Mouse (Mus musculus): ENCODE data around the gene Asf1b. TPM values are rescaled to one million over a fixed set of nuclear protein-coding genes. Genes with fewer than 3 reads are reported as not detected.

The Asf1b gene
- total and polyA plus RNA-seq, 3 experiments: 62.2 to 101 (median 71.1) TPM

DNA sequence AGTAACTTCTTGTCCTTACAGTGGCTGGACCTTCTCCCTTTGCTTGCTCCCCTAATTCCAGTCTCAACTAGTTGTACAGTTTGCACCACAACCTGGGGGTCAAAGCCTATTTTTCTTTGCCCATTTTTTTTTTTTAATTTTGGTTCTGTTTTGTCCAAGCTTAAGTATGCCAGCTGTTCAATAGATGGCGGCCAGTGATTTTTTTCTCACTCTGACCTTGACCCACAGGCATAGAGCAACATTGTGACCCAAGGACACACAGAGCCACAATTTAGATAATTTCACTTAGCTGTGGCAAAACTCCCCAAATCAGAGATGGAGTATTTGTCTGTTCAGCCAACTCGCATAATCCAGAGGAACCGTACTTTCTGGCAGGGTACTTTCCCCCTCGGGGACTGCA, 15.8 kb downstream of the Asf1b start:
- no peak overlapping the region for H3K4me2 ChIP-seq (ENCODE audit: insufficient read depth, low read depth, poor library complexity, severe bottlenecking)
- H3K79me2 ChIP-seq (replicated peaks; ENCODE audit: control insufficient read depth, extremely low read depth, insufficient read depth, poor library complexity, severe bottlenecking): peaks cover 4% of the 10 kb centered on the region; the same call in 1 of the 2 replicates
- H3K4me3 ChIP-seq (replicated peaks in 1 of 3; ENCODE audit: low read depth in 2 of 3, low read length in 2 of 3, poor library complexity in 1 of 3): no peak overlapping the region
- dilution Hi-C loops (cut with MboI; ENCODE audit: extremely low pct_ligation_motif_present, extremely low pct_unique_long_range_greater_than_20kb, low sequenced_read_pairs) (no loop called here), in situ Hi-C loops (cut with MboI; ENCODE audit: low pct_ligation_motif_present, low pct_unique_long_range_greater_than_20kb, low sequenced_read_pairs) (no loop called here)
- H3K9ac ChIP-seq (ENCODE audit: insufficient read depth, low read depth): no peak overlapping the region
- no peaks in the 10 kb centered on the region for H3K27me3 ChIP-seq (replicated peaks)
- H3K4me1 ChIP-seq (ENCODE audit: control insufficient read depth in 1 of 2, insufficient read depth in 2 of 2): peaks cover 12 to 24% of the 10 kb centered on the region in 2 experiments
- TF ChIP-seq TCF12 (IDR thresholded peaks at IDR 0.05; ENCODE audit: low read depth, low read length) (no peak), CHD2 (IDR thresholded peaks at IDR 0.05; ENCODE audit: low read length) (no peak), KAT2A (IDR thresholded peaks at IDR 0.05; ENCODE audit: insufficient replicate concordance, low read length) (no peak), USF2 (conservative IDR thresholded peaks at IDR 0.05; ENCODE audit: low read depth, low read length) (no peak), SIN3A (IDR thresholded peaks at IDR 0.05; ENCODE audit: low read length) (no peak), POLR2AphosphoS2 (IDR thresholded peaks at IDR 0.05; ENCODE audit: low read depth, low read length) (no peak)
- no peak for DNase-seq (ENCODE audit: extremely low read depth)
- no peaks in the 10 kb centered on the region for H3K9me3 ChIP-seq (replicated peaks; ENCODE audit: low read length)
- H3K27ac ChIP-seq (ENCODE audit: insufficient read depth, low read depth): no peak overlapping the region
- H3K36me3 ChIP-seq (replicated peaks in 1 of 2; ENCODE audit: control insufficient read depth in 1 of 2, insufficient read depth in 1 of 2, low read length in 1 of 2): peaks cover 27 to 51% of the 10 kb centered on the region in 2 experiments

DNA sequence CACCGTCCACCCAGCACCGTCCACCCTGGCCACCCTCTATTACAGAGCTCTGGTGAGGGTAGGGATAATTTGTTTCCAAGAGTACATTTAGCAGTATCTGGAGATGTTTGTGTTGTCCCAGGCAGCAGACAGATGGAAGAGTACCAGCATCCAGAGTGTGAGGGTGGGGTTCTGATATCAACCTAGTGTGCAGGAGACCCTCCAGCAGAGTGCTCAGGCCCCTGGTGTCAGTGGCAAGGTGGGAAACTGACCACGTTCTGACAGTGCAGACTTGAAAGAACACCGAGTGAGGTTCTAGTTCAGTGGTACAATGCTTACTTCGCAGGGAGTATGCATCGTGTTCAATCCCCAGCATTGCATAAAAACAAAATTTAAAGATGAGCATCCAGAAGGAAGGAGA, 16.4 kb downstream of the Asf1b start:
- peak overlapping the region; percentile 66; the same call in 1 of the 2 replicates for H3K4me2 ChIP-seq (ENCODE audit: insufficient read depth, low read depth, poor library complexity, severe bottlenecking)
- H3K9me3 ChIP-seq (replicated peaks; ENCODE audit: low read length): no peaks in the 10 kb centered on the region
- no peaks in the 10 kb centered on the region for H3K27me3 ChIP-seq (replicated peaks)
- H3K4me3 ChIP-seq (replicated peaks in 1 of 3; ENCODE audit: low read depth in 2 of 3, low read length in 2 of 3, poor library complexity in 1 of 3): peak overlapping the region in 2 of 3 experiments; percentile 40 to 82
- H3K9ac ChIP-seq (ENCODE audit: insufficient read depth, low read depth): no peak overlapping the region; the same call in 1 of the 2 replicates
- in situ Hi-C loops (cut with MboI; ENCODE audit: low pct_ligation_motif_present, low pct_unique_long_range_greater_than_20kb, low sequenced_read_pairs) (no loop called here), dilution Hi-C loops (cut with MboI; ENCODE audit: extremely low pct_ligation_motif_present, extremely low pct_unique_long_range_greater_than_20kb, low sequenced_read_pairs) (no loop called here)
- peaks cover 26 to 47% of the 10 kb centered on the region in 2 experiments for H3K36me3 ChIP-seq (replicated peaks in 1 of 2; ENCODE audit: control insufficient read depth in 1 of 2, insufficient read depth in 1 of 2, low read length in 1 of 2)
- peaks cover 4% of the 10 kb centered on the region; the same call in 1 of the 2 replicates for H3K79me2 ChIP-seq (replicated peaks; ENCODE audit: control insufficient read depth, extremely low read depth, insufficient read depth, poor library complexity, severe bottlenecking)
- TF ChIP-seq GABPA (IDR thresholded peaks at IDR 0.05; ENCODE audit: insufficient replicate concordance, low read depth, low read length): no peak
- no peak for TF ChIP-seq NELFE (IDR thresholded peaks at IDR 0.05; ENCODE audit: low read depth, low read length)
- TF ChIP-seq ZMIZ1 (IDR thresholded peaks at IDR 0.05; ENCODE audit: low read depth, low read length): no peak
- TF ChIP-seq USF1 (IDR thresholded peaks at IDR 0.05; ENCODE audit: low read depth, low read length): no peak
- no peak for TF ChIP-seq CHD1 (IDR thresholded peaks at IDR 0.05; ENCODE audit: low read depth, low read length)
- no peak for TF ChIP-seq MXI1 (IDR thresholded peaks at IDR 0.05; ENCODE audit: low read depth, low read length)
- TF ChIP-seq CTCF (conservative IDR thresholded peaks at IDR 0.05 in 1 of 2, IDR thresholded peaks at IDR 0.05 in 1 of 2; ENCODE audit: low read depth in 2 of 2, low read length in 2 of 2): no peak
- no peak for TF ChIP-seq ZKSCAN1 (IDR thresholded peaks at IDR 0.05; ENCODE audit: borderline replicate concordance, low read depth, low read length)
- no peak for TF ChIP-seq UBTF (IDR thresholded peaks at IDR 0.05; ENCODE audit: low read depth, low read length)
- H3K27ac ChIP-seq (ENCODE audit: insufficient read depth, low read depth): no peak overlapping the region
- H3K4me1 ChIP-seq (ENCODE audit: control insufficient read depth in 1 of 2, insufficient read depth in 2 of 2): peaks cover 12 to 30% of the 10 kb centered on the region in 2 experiments
- no peak for DNase-seq (ENCODE audit: extremely low read depth)
